Mouse (Mus musculus) adrenal gland (tissue): ENCODE data around the gene Mprip.

Source experiments
- intact Hi-C: fragments of 180-260 bp; cut with DNase I; formaldehyde crosslinking; loops from one replicate; pipeline ENCODE4 v1.15.1; 2025

The Mprip gene

DNA sequence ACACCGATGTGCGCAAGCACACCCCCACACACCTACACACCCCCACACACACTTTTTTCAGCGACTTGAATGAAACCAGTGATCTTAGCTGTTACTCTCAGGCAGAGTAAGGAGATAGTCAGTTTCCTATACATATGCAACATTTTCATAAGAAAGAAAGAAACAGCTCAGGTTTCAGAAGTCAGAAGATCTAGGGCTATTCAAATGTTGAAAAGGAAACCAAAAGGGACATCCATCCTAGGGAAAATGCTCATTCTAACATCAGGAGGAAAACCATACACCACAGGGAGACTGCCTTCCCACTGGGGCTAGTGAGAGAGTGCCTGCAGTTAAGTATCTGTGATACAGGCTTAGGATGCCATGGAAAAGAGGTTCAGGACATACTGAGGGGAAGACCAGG, 160.5 kb downstream of the Mprip start:
- intact Hi-C loops = no loop called here
